Mouse (Mus musculus) bone marrow, adult 2 months (tissue): ENCODE measurements around the gene Tnpo2. TPM values are rescaled to one million over a fixed set of nuclear protein-coding genes. Genes with fewer than 3 reads are reported as not detected.

ENCODE experiments used
- H3K27ac ChIP-seq: fragments of 200-500 bp; 2 replicates; pipeline ENCODE4 v1.5.1; 2012; ENCODE audit warnings: low read depth, mild to moderate bottlenecking, control low read depth, inconsistent platforms, low read length; ENCODE audit not compliant: control insufficient read depth, poor library complexity, insufficient read depth
- H3K4me1 ChIP-seq: fragments of 200-500 bp; 2 replicates; pipeline ENCODE4 v1.6.1; 2011; ENCODE audit warnings: low read length; ENCODE audit not compliant: control insufficient read depth, insufficient read depth
- H3K4me3 ChIP-seq: fragments of 200-500 bp; replicated peaks from 2 replicates; pipeline ENCODE3; 2011; ENCODE audit warnings: mild to moderate bottlenecking, low read depth, low read length, control low read depth; ENCODE audit not compliant: control insufficient read depth
- CTCF ChIP-seq: fragments of 200-500 bp; IDR thresholded peaks from 2 replicates; pipeline ENCODE4 v1.5.1; 2011; ENCODE audit warnings: low read length, control low read depth; ENCODE audit not compliant: control insufficient read depth, insufficient read depth
- POLR2A ChIP-seq: fragments of 200-500 bp; IDR thresholded peaks from 2 replicates; pipeline ENCODE4 v1.6.1; 2011; ENCODE audit warnings: low read depth, mild to moderate bottlenecking, control low read depth, low read length, borderline replicate concordance; ENCODE audit not compliant: control insufficient read depth
- WGBS: fragments of 180-500 bp; shearing (Covaris S2); methylation state at CpG from one replicate; pipeline ENCODE4 v1.1.7; 2018; 5-methylcytosine and 5-hydroxymethylcytosine counted together
- polyA plus RNA-seq: library from polyadenylated mRNA; stranded (reverse); fragments of >200 nt; gene quantifications from 2 replicates; pipeline ENCODE4 v1.2.4, GENCODE M21; 2011; ENCODE audit warnings: low replicate concordance; ENCODE audit not compliant: missing spikeins, insufficient read depth, insufficient read length

Gene Tnpo2
- polyA plus RNA-seq, 1 experiment, result 49.9 TPM

DNA sequence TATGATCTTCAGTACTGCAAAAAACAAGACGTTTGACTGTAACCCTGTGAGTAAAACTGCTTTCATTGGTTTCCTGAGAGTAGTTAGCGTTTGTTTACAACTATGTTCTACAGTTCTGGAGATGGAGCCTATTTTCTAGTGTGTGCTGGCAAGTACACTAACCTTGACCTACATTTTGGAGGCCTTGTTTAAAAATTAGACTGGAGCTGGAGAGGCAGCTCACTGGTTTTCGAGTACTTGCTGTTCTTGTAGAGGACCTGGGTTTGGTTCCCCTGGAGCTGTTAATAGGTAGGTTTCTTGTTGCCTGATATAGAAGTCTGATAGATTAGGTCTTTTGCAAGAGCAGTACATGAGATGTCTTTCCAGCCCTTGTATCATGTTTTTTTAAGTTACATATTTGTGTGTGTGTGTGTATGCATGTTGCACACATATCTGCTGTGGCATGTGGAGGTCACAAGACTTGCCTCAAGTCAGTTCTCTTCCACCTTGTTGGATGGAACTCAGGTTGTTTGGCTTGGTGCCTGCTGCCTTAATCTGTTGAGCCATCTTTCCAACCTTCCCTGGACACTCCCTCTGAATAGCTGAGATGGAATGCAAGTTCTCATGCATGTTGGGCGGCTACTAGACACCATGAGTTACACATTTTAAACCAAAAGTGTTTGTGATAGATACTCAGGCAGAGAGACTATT is 3.9 kb upstream of the Tnpo2 start:
- TF ChIP-seq POLR2A (no peak), CTCF (no peak)
- Histone ChIP-seq H3K4me3 (no peak overlapping the region), H3K27ac (no peak overlapping the region), H3K4me1 (peaks cover 4% of the 10 kb centered on the region; the same call in 1 of the 2 replicates)
- WGBS, result 84% methylated on average over 4 of the region's 4 CpGs

DNA sequence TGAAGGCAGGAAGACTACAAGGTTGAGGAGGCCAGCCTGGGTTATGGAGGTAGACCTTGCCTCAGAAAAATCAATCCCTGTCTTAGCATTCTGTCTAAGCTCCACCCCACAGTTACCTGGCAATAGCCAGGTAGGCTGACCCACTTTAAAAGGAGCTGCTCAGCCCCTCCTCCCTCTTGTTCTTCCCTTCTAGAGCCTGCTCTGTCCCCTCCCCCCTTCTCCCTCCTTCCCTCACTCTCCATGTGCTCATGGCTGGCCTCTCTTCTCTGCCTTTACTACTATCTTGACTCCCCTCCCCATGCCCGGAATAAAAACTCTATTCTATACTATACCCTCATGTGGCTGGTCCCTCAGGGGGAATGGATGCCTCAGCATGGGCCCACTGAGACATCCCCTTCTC is 2.8 kb upstream of the Tnpo2 start:
- H3K27ac ChIP-seq, result no peak overlapping the region
- WGBS, result 74% methylated on average over 1 of the region's 1 CpGs
- H3K4me1 ChIP-seq, result peaks cover 2% of the 10 kb centered on the region; the same call in 1 of the 2 replicates
- TF ChIP-seq CTCF (no peak), POLR2A (no peak)
- H3K4me3 ChIP-seq, result no peak overlapping the region

- TF ChIP-seq CTCF (no peak), POLR2A (no peak)
- H3K4me3 ChIP-seq, result peak overlapping the region; percentile 50
- 2% methylated on average over 13 of the region's 13 CpGs for WGBS
- no peak overlapping the region for H3K27ac ChIP-seq
- peaks cover 1% of the 10 kb centered on the region; the same call in 1 of the 2 replicates for H3K4me1 ChIP-seq
These were observed 2.0 kb upstream of the Tnpo2 start for GRCm38 (mm10) chr8:85034764-85035163.

DNA sequence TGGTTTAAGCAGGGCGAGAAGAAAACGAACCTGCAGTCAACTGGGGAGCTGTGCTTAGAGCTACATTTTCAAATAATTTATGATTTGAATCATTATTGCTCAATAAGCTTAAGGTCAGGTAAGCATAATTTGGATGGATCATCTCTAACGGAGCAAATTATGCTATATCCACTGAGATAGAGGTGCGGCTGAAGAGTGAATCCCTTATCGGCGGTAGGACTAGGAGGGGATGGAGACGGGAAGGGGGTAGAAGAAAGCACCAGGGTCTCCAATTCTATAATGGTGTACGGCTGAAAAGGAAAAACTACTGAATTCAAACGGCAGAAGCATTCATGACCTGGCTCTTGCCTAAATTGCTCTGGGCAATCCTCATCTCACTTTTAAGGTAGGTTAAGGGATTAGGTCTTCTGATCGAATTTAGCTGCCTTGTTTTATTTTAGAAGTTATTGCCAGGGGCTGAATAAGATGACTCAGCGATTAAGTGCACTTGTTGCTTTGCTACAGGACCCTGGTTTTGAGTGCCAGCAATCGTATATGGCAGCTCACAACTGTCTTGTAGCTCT is 1.5 kb upstream of the Tnpo2 start:
- peak overlapping the region; percentile 39; the same call in 1 of the 2 replicates for H3K27ac ChIP-seq
- 2% methylated on average over 12 of the region's 12 CpGs for WGBS
- H3K4me3 ChIP-seq, result no peak overlapping the region
- H3K4me1 ChIP-seq, result peaks cover 1% of the 10 kb centered on the region; the same call in 1 of the 2 replicates
- TF ChIP-seq POLR2A, result no peak
- no peak for TF ChIP-seq CTCF

- 1% methylated on average over 15 of the region's 15 CpGs for WGBS
- peak overlapping the region; percentile 41; the same call in 1 of the 2 replicates for H3K27ac ChIP-seq
- peaks cover 1% of the 10 kb centered on the region; the same call in 1 of the 2 replicates for H3K4me1 ChIP-seq
- peak overlapping the region; percentile 89 for H3K4me3 ChIP-seq
- TF ChIP-seq POLR2A (no peak), CTCF (no peak)
These were observed 896 bp upstream of the Tnpo2 start for GRCm38 (mm10) chr8:85035728-85036310.

GRCm38 (mm10) chr8:85036381-85036717 is 366 bp upstream of the Tnpo2 start:
- no peak for TF ChIP-seq POLR2A
- no peak for TF ChIP-seq CTCF
- Histone ChIP-seq H3K4me3 (peak overlapping the region; percentile 89), H3K4me1 (peaks cover 1% of the 10 kb centered on the region; the same call in 1 of the 2 replicates), H3K27ac (peak overlapping the region; percentile 63)
- WGBS, result under 1% methylated on average over 9 of the region's 9 CpGs

GRCm38 (mm10) chr8:85037366-85037680 is 608 bp downstream of the Tnpo2 start:
- no peak for TF ChIP-seq CTCF
- no peak for TF ChIP-seq POLR2A
- WGBS, result 0% methylated on average over 14 of the region's 14 CpGs
- H3K27ac ChIP-seq, result peak overlapping the region; percentile 92; the same call in 1 of the 2 replicates
- peak overlapping the region; percentile 89 for H3K4me3 ChIP-seq
- peaks cover 1% of the 10 kb centered on the region; the same call in 1 of the 2 replicates for H3K4me1 ChIP-seq
